Mouse (Mus musculus) limb, embryonic 12.5 days (tissue): ENCODE measurements around the gene L3mbtl1. TPM values are rescaled to one million over a fixed set of nuclear protein-coding genes. Genes with fewer than 3 reads are reported as not detected.

Experiments used
- ATAC-seq: fragments of 200-750 bp; cut with Nextera tagmentation; 2 replicates; pipeline ENCODE4 v1.8.0; 2017; ENCODE audit warnings: low read depth, moderate TSS enrichment; ENCODE audit not compliant: insufficient number of reproducible peaks, insufficient read depth, low FRiP score, low TSS enrichment
- H3K27ac ChIP-seq: fragments of 300-500 bp; sonication (generic); 2 replicates; pipeline ENCODE4 v1.5.1; 2016; ENCODE audit warnings: mild to moderate bottlenecking, moderate library complexity
- H3K27me3 ChIP-seq: fragments of 300-500 bp; sonication (generic); 2 replicates; pipeline ENCODE4 v1.6.1; 2016; ENCODE audit warnings: mild to moderate bottlenecking, moderate library complexity
- H3K36me3 ChIP-seq: fragments of 300-500 bp; sonication (generic); 2 replicates; pipeline ENCODE4 v1.6.1; 2016; ENCODE audit warnings: mild to moderate bottlenecking, moderate library complexity
- H3K4me1 ChIP-seq: fragments of 300-500 bp; sonication (generic); replicated peaks from 2 replicates; pipeline ENCODE4 v1.6.1; 2016
- H3K4me2 ChIP-seq: fragments of 300-500 bp; sonication (generic); 2 replicates; pipeline ENCODE4 v1.6.1; 2016; ENCODE audit warnings: mild to moderate bottlenecking, moderate library complexity
- H3K4me3 ChIP-seq: fragments of 300-500 bp; sonication (generic); replicated peaks from 2 replicates; pipeline ENCODE4 v1.5.1; 2016; ENCODE audit warnings: mild to moderate bottlenecking
- H3K9ac ChIP-seq: fragments of 300-500 bp; sonication (generic); replicated peaks from 2 replicates; pipeline ENCODE4 v1.6.1; 2016; ENCODE audit warnings: mild to moderate bottlenecking, moderate library complexity
- H3K9me3 ChIP-seq: fragments of 300-500 bp; sonication (generic); 2 replicates; pipeline ENCODE4 v1.6.1; 2016; ENCODE audit warnings: mild to moderate bottlenecking, moderate library complexity
- WGBS: fragments of 180-500 bp; shearing (Covaris S2); methylation state at CpG from one replicate; pipeline ENCODE4 v1.1.7; 2016; 5-methylcytosine and 5-hydroxymethylcytosine counted together
- polyA plus RNA-seq: library from polyadenylated mRNA; unstranded; fragments of >200 nt; fragmentation: Nextera tagmentation; extraction: Ambion mirVana; gene quantifications from 2 replicates; pipeline ENCODE4 v1.2.1, GENCODE M21; 2016

The L3mbtl1 gene
- polyA plus RNA-seq, 1 experiment from 2014 or later, result 0.24 TPM

DNA sequence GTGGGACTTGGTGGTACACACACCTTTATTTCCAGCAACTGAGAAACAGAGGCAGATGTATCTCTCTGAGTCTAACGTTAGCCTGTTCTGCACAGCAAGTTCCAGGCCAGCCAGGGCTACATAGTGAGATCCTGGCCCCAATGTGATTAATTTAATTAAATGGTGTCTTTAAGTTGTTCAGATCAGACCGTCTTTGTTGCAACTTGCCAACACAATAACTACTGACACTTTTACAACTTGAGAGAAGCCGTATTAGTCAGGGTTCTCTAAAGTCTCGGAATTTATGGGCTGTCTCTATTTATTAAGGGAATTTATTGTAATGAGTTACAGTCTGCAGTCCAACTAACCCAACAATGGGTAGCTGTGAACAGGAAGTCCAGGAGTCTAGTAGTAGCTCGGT, 19.1 kb upstream of the L3mbtl1 start:
- no peak overlapping the region for H3K27ac ChIP-seq
- WGBS, result 16% methylated on average over 5 of the region's 5 CpGs
- no peaks in the 10 kb centered on the region for H3K36me3 ChIP-seq
- no peak for ATAC-seq
- peaks cover 12% of the 10 kb centered on the region; the same call in 1 of the 2 replicates for H3K27me3 ChIP-seq
- H3K4me3 ChIP-seq, result no peak overlapping the region
- no peak overlapping the region for H3K4me2 ChIP-seq
- H3K9me3 ChIP-seq, result no peaks in the 10 kb centered on the region
- no peaks in the 10 kb centered on the region for H3K4me1 ChIP-seq
- no peak overlapping the region for H3K9ac ChIP-seq

DNA sequence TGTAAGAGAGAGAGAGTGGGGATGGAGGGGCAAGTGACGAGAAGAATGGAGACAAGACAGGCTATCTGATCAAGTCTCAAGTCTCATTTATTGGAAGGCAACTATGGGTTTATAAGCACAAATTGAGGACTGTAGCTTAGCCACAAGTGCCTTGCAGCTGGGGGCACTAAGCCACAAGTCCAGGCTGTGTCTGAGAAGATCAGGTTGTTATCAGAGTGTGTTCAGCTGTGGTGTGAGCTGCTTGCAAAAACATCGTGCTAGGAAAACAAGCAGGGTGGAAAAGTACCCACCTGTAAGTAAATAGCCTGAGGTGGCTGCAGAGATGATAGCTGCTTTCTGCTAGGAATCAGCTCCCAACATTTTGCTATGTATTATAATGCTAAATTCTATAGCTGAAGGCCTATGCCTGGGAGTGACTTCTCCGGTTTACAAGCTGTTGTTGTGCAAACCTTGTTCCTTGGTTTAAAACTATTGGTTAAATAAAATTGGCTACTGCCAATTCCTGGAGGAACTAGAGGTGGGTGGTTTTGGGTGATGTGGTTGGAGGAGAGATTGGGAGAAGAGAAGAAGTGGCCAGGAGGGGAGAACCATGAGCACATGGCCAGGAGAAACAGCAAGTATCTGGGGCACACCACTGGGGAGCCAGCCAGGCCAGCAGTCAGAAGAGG, 15.2 kb upstream of the L3mbtl1 start:
- no peak overlapping the region for H3K4me2 ChIP-seq
- 67% methylated on average over 3 of the region's 3 CpGs for WGBS
- no peak overlapping the region for H3K4me3 ChIP-seq
- peaks cover 5% of the 10 kb centered on the region for H3K4me1 ChIP-seq
- H3K9me3 ChIP-seq, result no peaks in the 10 kb centered on the region
- no peak for ATAC-seq
- no peak overlapping the region for H3K9ac ChIP-seq
- H3K36me3 ChIP-seq, result peaks cover 4% of the 10 kb centered on the region
- peaks cover 9% of the 10 kb centered on the region; the same call in 1 of the 2 replicates for H3K27me3 ChIP-seq
- no peak overlapping the region for H3K27ac ChIP-seq

- no peaks in the 10 kb centered on the region for H3K9me3 ChIP-seq
- H3K36me3 ChIP-seq, result peaks cover 21% of the 10 kb centered on the region
- H3K4me3 ChIP-seq, result no peak overlapping the region
- no peak for ATAC-seq
- peaks cover 9% of the 10 kb centered on the region for H3K4me1 ChIP-seq
- 0 out of 2 replicates have a peak overlapping the region, but pooled peaks have one; percentile 69 for H3K4me2 ChIP-seq
- 82% methylated on average over 3 of the region's 3 CpGs for WGBS
- no peak overlapping the region for H3K9ac ChIP-seq
- no peak overlapping the region for H3K27ac ChIP-seq
- H3K27me3 ChIP-seq, result peaks cover 9% of the 10 kb centered on the region; the same call in 1 of the 2 replicates
Measured at GRCm38 (mm10) chr2:162929704-162930103, 13.6 kb upstream of the L3mbtl1 start.

DNA sequence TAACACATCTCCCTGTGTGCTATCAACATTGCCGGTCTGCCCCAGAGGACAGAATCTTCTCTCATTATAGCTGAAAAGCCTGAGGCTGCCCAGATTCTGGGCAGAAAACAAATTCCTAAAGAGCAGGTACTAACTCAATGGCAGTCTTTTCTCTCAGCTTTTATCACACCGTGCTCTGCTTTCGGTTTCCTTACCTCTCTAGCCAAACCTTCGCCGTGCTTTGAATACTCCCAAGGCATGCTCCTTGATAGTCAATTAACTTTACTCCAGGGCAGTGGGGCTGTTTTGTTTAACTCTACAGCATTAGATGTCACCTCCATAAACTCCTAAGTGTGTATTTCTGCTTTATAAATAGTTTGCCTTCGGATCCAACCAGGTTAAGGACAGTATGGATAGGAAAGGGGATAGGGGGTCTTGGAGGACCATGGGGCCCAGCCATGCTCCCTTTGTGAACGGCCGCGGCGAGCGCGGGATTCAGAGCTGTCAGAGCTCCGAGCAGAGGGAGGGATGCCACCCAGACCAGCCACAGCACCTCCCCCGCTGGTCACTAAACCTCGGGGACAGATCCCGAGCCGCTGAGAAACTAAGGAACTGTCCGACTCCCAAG, 12.7 kb upstream of the L3mbtl1 start:
- no peaks in the 10 kb centered on the region for H3K9me3 ChIP-seq
- H3K27ac ChIP-seq, result peak overlapping the region; percentile 98
- H3K4me1 ChIP-seq, result peaks cover 9% of the 10 kb centered on the region
- peaks cover 30% of the 10 kb centered on the region for H3K36me3 ChIP-seq
- H3K4me3 ChIP-seq, result peak overlapping the region; percentile 99
- WGBS, result under 1% methylated on average over 18 of the region's 18 CpGs
- peaks cover 9% of the 10 kb centered on the region; the same call in 1 of the 2 replicates for H3K27me3 ChIP-seq
- peak overlapping the region; percentile 100 for H3K9ac ChIP-seq
- ATAC-seq, result no peak; the same call in none of the 2 replicates
- H3K4me2 ChIP-seq, result peak overlapping the region; percentile 69

GRCm38 (mm10) chr2:162931123-162931673, 12.1 kb upstream of the L3mbtl1 start, which contains the start of gene Srsf6:
Gene Srsf6, plus strand, starts transcription at chr2:162931528.
- peak; percentile 90 for ATAC-seq
- under 1% methylated on average over 68 of the region's 68 CpGs for WGBS
- Histone ChIP-seq H3K9ac (peak within 1 kb of the TSS; percentile 100), H3K36me3 (peaks cover 36% of the 10 kb centered on the region), H3K4me1 (peaks cover 9% of the 10 kb centered on the region), H3K27me3 (peaks cover 9% of the 10 kb centered on the region; the same call in 1 of the 2 replicates), H3K9me3 (no peaks in the 10 kb centered on the region), H3K4me2 (peak within 1 kb of the TSS; percentile 79), H3K4me3 (peak within 1 kb of the TSS; percentile 99), H3K27ac (peak within 1 kb of the TSS; percentile 98)

- peaks cover 9% of the 10 kb centered on the region; the same call in 1 of the 2 replicates for H3K27me3 ChIP-seq
- H3K9ac ChIP-seq, result peak overlapping the region; percentile 100
- WGBS, result under 1% methylated on average over 103 of the region's 103 CpGs
- H3K4me2 ChIP-seq, result peak overlapping the region; percentile 79
- H3K27ac ChIP-seq, result peak overlapping the region; percentile 98
- peak overlapping the region; percentile 99 for H3K4me3 ChIP-seq
- H3K9me3 ChIP-seq, result no peaks in the 10 kb centered on the region
- peaks cover 9% of the 10 kb centered on the region for H3K4me1 ChIP-seq
- ATAC-seq, result peak; percentile 30; the same call in 1 of the 2 replicates
- peaks cover 43% of the 10 kb centered on the region for H3K36me3 ChIP-seq
Measured at GRCm38 (mm10) chr2:162931674-162932650, 11.3 kb upstream of the L3mbtl1 start.

DNA sequence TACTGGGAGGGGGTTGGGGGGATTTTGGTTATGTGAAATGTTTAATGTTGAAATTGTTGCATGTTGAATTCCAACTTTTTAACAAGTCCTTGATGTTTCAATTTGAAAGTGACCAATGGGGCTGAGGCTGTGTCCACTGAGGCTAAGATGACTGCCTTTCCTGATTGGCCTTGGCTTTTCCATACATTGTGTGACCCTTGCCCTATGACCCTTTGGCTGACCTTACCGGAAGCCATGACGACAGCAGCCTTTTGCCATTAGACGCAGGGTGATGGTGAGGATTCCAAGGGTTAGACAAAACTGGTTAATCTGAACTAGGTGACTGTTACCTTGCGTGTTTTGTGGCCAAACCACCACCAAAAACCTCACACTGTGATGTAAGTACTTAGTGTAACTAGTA, 10.6 kb upstream of the L3mbtl1 start:
- H3K36me3 ChIP-seq, result peaks cover 50% of the 10 kb centered on the region
- no peak overlapping the region; the same call in 1 of the 2 replicates for H3K9ac ChIP-seq
- no peaks in the 10 kb centered on the region for H3K9me3 ChIP-seq
- whole genome bisulfite sequencing, result 50% methylated on average over 4 of the region's 4 CpGs
- H3K4me3 ChIP-seq, result peak overlapping the region; percentile 99
- H3K27ac ChIP-seq, result no peak overlapping the region
- H3K4me2 ChIP-seq, result peak overlapping the region; percentile 79
- H3K4me1 ChIP-seq, result peaks cover 9% of the 10 kb centered on the region
- ATAC-seq, result no peak
- peaks cover 9% of the 10 kb centered on the region; the same call in 1 of the 2 replicates for H3K27me3 ChIP-seq

DNA sequence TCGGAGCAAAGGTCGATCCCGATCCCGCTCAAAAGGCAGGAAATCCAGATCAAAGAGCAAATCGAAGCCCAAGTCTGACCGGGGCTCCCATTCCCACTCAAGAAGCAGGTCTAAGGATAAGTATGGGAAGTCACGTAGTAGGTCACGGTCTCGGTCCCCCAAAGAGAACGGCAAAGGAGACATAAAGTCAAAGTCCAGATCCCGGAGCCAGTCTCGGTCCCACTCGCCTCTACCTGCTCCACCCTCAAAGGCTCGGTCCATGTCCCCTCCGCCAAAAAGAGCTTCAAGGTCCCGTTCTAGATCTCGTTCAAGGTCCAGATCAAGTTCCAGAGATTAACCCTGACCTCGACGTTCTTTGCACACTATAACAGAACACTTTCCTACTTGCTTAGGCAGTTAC, 8.9 kb upstream of the L3mbtl1 start:
- H3K4me1 ChIP-seq, result peaks cover 9% of the 10 kb centered on the region
- no peak overlapping the region for H3K4me3 ChIP-seq
- H3K27ac ChIP-seq, result no peak overlapping the region
- no peak overlapping the region for H3K4me2 ChIP-seq
- peaks cover 66% of the 10 kb centered on the region for H3K36me3 ChIP-seq
- peaks cover 5% of the 10 kb centered on the region; the same call in 1 of the 2 replicates for H3K27me3 ChIP-seq
- WGBS, result 92% methylated on average over 19 of the region's 19 CpGs
- H3K9me3 ChIP-seq, result no peaks in the 10 kb centered on the region
- no peak for ATAC-seq
- H3K9ac ChIP-seq, result no peak overlapping the region

GRCm38 (mm10) chr2:162935700-162936099, 7.6 kb upstream of the L3mbtl1 start:
- H3K27me3 ChIP-seq, result 0 out of 2 replicates have a peak, but pooled peaks cover 2% of the 10 kb centered on the region
- H3K36me3 ChIP-seq, result peaks cover 79% of the 10 kb centered on the region
- no peak overlapping the region for H3K27ac ChIP-seq
- H3K9ac ChIP-seq, result no peak overlapping the region
- no peaks in the 10 kb centered on the region for H3K9me3 ChIP-seq
- no peak overlapping the region for H3K4me3 ChIP-seq
- H3K4me2 ChIP-seq, result no peak overlapping the region
- ATAC-seq, result no peak
- H3K4me1 ChIP-seq, result peaks cover 9% of the 10 kb centered on the region
- 96% methylated on average over 3 of the region's 3 CpGs for WGBS

GRCm38 (mm10) chr2:162939562-162939961, 3.7 kb upstream of the L3mbtl1 start:
- Histone ChIP-seq H3K9ac (no peak overlapping the region), H3K4me1 (peaks cover 17% of the 10 kb centered on the region), H3K4me2 (no peak overlapping the region), H3K4me3 (no peak overlapping the region), H3K27ac (no peak overlapping the region), H3K36me3 (peaks cover 61% of the 10 kb centered on the region), H3K9me3 (no peaks in the 10 kb centered on the region), H3K27me3 (peaks cover 24% of the 10 kb centered on the region)
- no peak for ATAC-seq
- 79% methylated on average over 1 of the region's 1 CpGs for WGBS
